Mouse (Mus musculus): Measurements from ENCODE around the gene Cd3e.

- TF ChIP-seq MAFK (IDR thresholded peaks at IDR 0.05; ENCODE audit: insufficient read depth, low read depth, low read length), result no peak
- no peak for TF ChIP-seq CHD2 (IDR thresholded peaks at IDR 0.05; ENCODE audit: low read depth, low read length)
Observed at GRCm38 (mm10) chr9:44965833-44966466, 43.5 kb downstream of the Cd3e start.
